Mouse (Mus musculus): Measurements from ENCODE around the gene Evc.

- TF ChIP-seq UBTF (IDR thresholded peaks at IDR 0.05; ENCODE audit: low read depth, low read length) (no peak), POLR2A (IDR thresholded peaks at IDR 0.05; ENCODE audit: low read depth, low read length) (no peak), MAX (IDR thresholded peaks at IDR 0.05; ENCODE audit: low read length) (no peak), POLR2AphosphoS2 (IDR thresholded peaks at IDR 0.05; ENCODE audit: low read depth, low read length) (no peak)
These were observed 91.9 kb downstream of the Evc start for GRCm38 (mm10) chr5:37244666-37245242.
